Mouse (Mus musculus) liver, adult 2 months (tissue): Measurements from ENCODE around the gene Hoxa5. TPM values are rescaled to one million over a fixed set of nuclear protein-coding genes. Genes with fewer than 3 reads are reported as not detected.

Experiments used
- DNase-seq: peaks from one replicate; pipeline ENCODE4 v3.0.0-alpha.2; 2011; ENCODE audit warnings: low read depth, low spot score; ENCODE audit errors: extremely low read depth
- H3K27ac ChIP-seq: fragments of 200-500 bp; replicated peaks from 2 replicates; pipeline ENCODE4 v1.5.1; 2012; ENCODE audit warnings: low read depth, mild to moderate bottlenecking, control low read depth, inconsistent platforms, low read length; ENCODE audit not compliant: insufficient read depth
- H3K27me3 ChIP-seq: fragments of 200-500 bp; 2 replicates; pipeline ENCODE4 v1.6.1; 2012; ENCODE audit warnings: mild to moderate bottlenecking, moderate library complexity, low read length, inconsistent platforms; ENCODE audit not compliant: control insufficient read depth, insufficient read depth
- H3K36me3 ChIP-seq: fragments of 200-500 bp; 2 replicates; pipeline ENCODE4 v1.6.1; 2012; ENCODE audit warnings: low read length, inconsistent platforms; ENCODE audit not compliant: control insufficient read depth, insufficient read depth
- H3K4me1 ChIP-seq: fragments of 200-500 bp; 2 replicates; pipeline ENCODE4 v1.6.1; 2011; ENCODE audit warnings: low read length; ENCODE audit not compliant: control insufficient read depth, insufficient read depth
- H3K4me3 ChIP-seq: fragments of 200-500 bp; 2 replicates; pipeline ENCODE4 v1.5.1; 2011; ENCODE audit warnings: low read depth, mild to moderate bottlenecking, control low read depth, low read length, moderate library complexity; ENCODE audit not compliant: insufficient read depth
- H3K79me2 ChIP-seq: fragments of 200-500 bp; 2 replicates; pipeline ENCODE4 v1.6.1; 2012; ENCODE audit warnings: inconsistent platforms, mild to moderate bottlenecking, low read length, moderate library complexity; ENCODE audit not compliant: control insufficient read depth, insufficient read depth
- H3K9ac ChIP-seq: fragments of 200-500 bp; 2 replicates; pipeline ENCODE4 v1.6.1; 2012; ENCODE audit warnings: low read depth, mild to moderate bottlenecking, control low read depth, inconsistent platforms, low read length
- CTCF ChIP-seq: fragments of 200-500 bp; IDR thresholded peaks from 2 replicates; pipeline ENCODE4 v1.5.1; 2011; ENCODE audit warnings: low read depth, low read length, control low read depth
- POLR2A ChIP-seq: fragments of 200-500 bp; IDR thresholded peaks from 2 replicates; pipeline ENCODE4 v1.6.1; 2011; ENCODE audit warnings: low read length, control low read depth; ENCODE audit not compliant: insufficient read depth; ENCODE audit errors: extremely low read depth
- WGBS: fragments of 180-500 bp; shearing (Covaris S2); methylation state at CpG from one replicate; pipeline ENCODE4 v1.1.7; 2018; 5-methylcytosine and 5-hydroxymethylcytosine counted together
- polyA plus RNA-seq: library from polyadenylated mRNA; depleted of rRNA; stranded (reverse); fragments of >200 nt; gene quantifications from 2 replicates; pipeline ENCODE4 v1.2.3, GENCODE M21; 2012
- total RNA-seq: library from RNA; depleted of rRNA; stranded (reverse); fragments of >200 nt; gene quantifications from 2 replicates; pipeline ENCODE4 v1.2.3, GENCODE M21; 2014

The Hoxa5 gene
- total and polyA plus RNA-seq, 2 experiments = 0.16 to 0.28 TPM

GRCm38 (mm10) chr6:52227470-52228222 is 23.3 kb upstream of the Hoxa5 start:
- Histone ChIP-seq H3K79me2 (no peaks in the 10 kb centered on the region), H3K36me3 (no peaks in the 10 kb centered on the region), H3K4me3 (no peak overlapping the region), H3K4me1 (no peaks in the 10 kb centered on the region), H3K27ac (no peak overlapping the region), H3K9ac (no peak overlapping the region), H3K27me3 (peaks cover 43% of the 10 kb centered on the region)
- WGBS = 10% methylated on average over 11 of the region's 11 CpGs
- TF ChIP-seq POLR2A = no peak
- TF ChIP-seq CTCF = no peak
- DNase-seq = no peak

- no peaks in the 10 kb centered on the region for H3K79me2 ChIP-seq
- H3K4me1 ChIP-seq = no peaks in the 10 kb centered on the region
- H3K9ac ChIP-seq = no peak overlapping the region
- H3K4me3 ChIP-seq = no peak overlapping the region
- no peak overlapping the region for H3K27ac ChIP-seq
- peaks cover 40% of the 10 kb centered on the region for H3K27me3 ChIP-seq
- no peak for DNase-seq
- 9% methylated on average over 26 of the region's 26 CpGs for WGBS
- TF ChIP-seq CTCF (no peak), POLR2A (no peak)
- H3K36me3 ChIP-seq = no peaks in the 10 kb centered on the region
Observed at GRCm38 (mm10) chr6:52226569-52227257, 22.3 kb upstream of the Hoxa5 start.

GRCm38 (mm10) chr6:52225612-52226568 is 21.5 kb upstream of the Hoxa5 start:
- Histone ChIP-seq H3K9ac (no peak overlapping the region), H3K79me2 (no peaks in the 10 kb centered on the region), H3K4me1 (peaks cover 3% of the 10 kb centered on the region; the same call in 1 of the 2 replicates), H3K36me3 (no peaks in the 10 kb centered on the region), H3K27ac (no peak overlapping the region), H3K4me3 (no peak overlapping the region), H3K27me3 (peaks cover 41% of the 10 kb centered on the region)
- no peak for DNase-seq
- TF ChIP-seq CTCF = no peak
- TF ChIP-seq POLR2A = no peak
- WGBS = 8% methylated on average over 69 of the region's 69 CpGs

GRCm38 (mm10) chr6:52224895-52225611 is 20.7 kb upstream of the Hoxa5 start:
- no peak for DNase-seq
- 5% methylated on average over 36 of the region's 36 CpGs for WGBS
- Histone ChIP-seq H3K79me2 (no peaks in the 10 kb centered on the region), H3K4me1 (peaks cover 3% of the 10 kb centered on the region; the same call in 1 of the 2 replicates), H3K9ac (no peak overlapping the region), H3K27me3 (peaks cover 37% of the 10 kb centered on the region), H3K36me3 (no peaks in the 10 kb centered on the region), H3K27ac (no peak overlapping the region), H3K4me3 (no peak overlapping the region)
- TF ChIP-seq POLR2A (no peak), CTCF (no peak)

- Histone ChIP-seq H3K9ac (no peak overlapping the region), H3K4me1 (peaks cover 3% of the 10 kb centered on the region; the same call in 1 of the 2 replicates), H3K36me3 (no peaks in the 10 kb centered on the region), H3K27ac (no peak overlapping the region), H3K79me2 (no peaks in the 10 kb centered on the region), H3K4me3 (no peak overlapping the region), H3K27me3 (peaks cover 32% of the 10 kb centered on the region)
- DNase-seq = no peak
- TF ChIP-seq CTCF (no peak), POLR2A (no peak)
- WGBS = 9% methylated on average over 24 of the region's 24 CpGs
Observed at GRCm38 (mm10) chr6:52223939-52224760, 19.8 kb upstream of the Hoxa5 start.
